ENCODE assay signal across 19 mouse cellular contexts in genomic region chr17:81056035-81056434, GRCm38 (mm10).
"Had no signal": no experiment of that assay in that cellular context is flagged by ENCODE, and none has a peak within 500 bp of the region (broad histone marks: within the 10 kb centered on the region; RNA-seq: fewer than 3 reads in every experiment).

No protein-coding gene starts in this region.

- H3K4me1 ChIP-seq: heart, embryonic 10.5 days; heart, embryonic 12.5 days; limb, embryonic 15.5 days had no signal

- ATAC-seq: hindbrain, postnatal 0 days; intestine, postnatal 0 days; liver, embryonic 12.5 days had no signal

- H3K4me3 ChIP-seq: heart, embryonic 10.5 days; heart, embryonic 12.5 days; hindbrain, embryonic 13.5 days; hindbrain, embryonic 15.5 days; layer of hippocampus, adult 2 months; limb, embryonic 13.5 days; limb, embryonic 15.5 days; liver, embryonic 12.5 days had no signal

- H3K9ac ChIP-seq: heart, embryonic 12.5 days; hindbrain, embryonic 13.5 days; hindbrain, embryonic 15.5 days; limb, embryonic 13.5 days; limb, embryonic 15.5 days; liver, embryonic 12.5 days had no signal

- DNase-seq: gastrocnemius, postnatal 25 days; heart, adult 18-20 months; heart, postnatal 10 days; kidney, adult 18-20 months; kidney, adult 8-10 months; kidney, postnatal 10 days; kidney, postnatal 25 days; kidney, postnatal 4 days; left cerebral cortex, postnatal 4 days had no signal

- H3K4me2 ChIP-seq: heart, embryonic 12.5 days; hindbrain, embryonic 13.5 days; hindbrain, embryonic 15.5 days; limb, embryonic 13.5 days; limb, embryonic 15.5 days; liver, embryonic 12.5 days had no signal

- H3K9me3 ChIP-seq: heart, embryonic 10.5 days; hindbrain, embryonic 13.5 days; hindbrain, embryonic 15.5 days; limb, embryonic 13.5 days; limb, embryonic 15.5 days; liver, embryonic 12.5 days had no signal

- H3K27me3 ChIP-seq: heart, embryonic 12.5 days; hindbrain, embryonic 13.5 days; hindbrain, embryonic 15.5 days; limb, embryonic 13.5 days; limb, embryonic 15.5 days; liver, embryonic 12.5 days had no signal

- H3K27ac ChIP-seq: heart, embryonic 10.5 days; hindbrain, embryonic 15.5 days; hindbrain, postnatal 0 days; layer of hippocampus, adult 2 months; limb, embryonic 13.5 days; limb, embryonic 15.5 days; liver, embryonic 12.5 days had no signal
